Mouse (Mus musculus) adrenal gland, postnatal 10 days (tissue): ENCODE data around the gene Ftl1. TPM values are rescaled to one million over a fixed set of nuclear protein-coding genes. Genes with fewer than 3 reads are reported as not detected.

Experiments
- DNase-seq: peaks from one replicate; pipeline ENCODE4 v3.0.0; 2021; ENCODE audit warnings: mixed read lengths
- total RNA-seq, 2 experiments: library from RNA; stranded (reverse); gene quantifications; 2 replicates each; pipeline ENCODE4 v1.2.3; 2021

Gene Ftl1
- total RNA-seq, 2 experiments from 2014 or later, result 527 to 606 TPM

GRCm38 (mm10) chr7:45451344-45451982, 8.2 kb downstream of the Ftl1 start:
- peak; percentile 87 for DNase-seq

GRCm38 (mm10) chr7:45449974-45450373, 9.7 kb downstream of the Ftl1 start:
- no peak for DNase-seq

GRCm38 (mm10) chr7:45447325-45447990, 12.2 kb downstream of the Ftl1 start:
- peak; percentile 66 for DNase-seq

DNA sequence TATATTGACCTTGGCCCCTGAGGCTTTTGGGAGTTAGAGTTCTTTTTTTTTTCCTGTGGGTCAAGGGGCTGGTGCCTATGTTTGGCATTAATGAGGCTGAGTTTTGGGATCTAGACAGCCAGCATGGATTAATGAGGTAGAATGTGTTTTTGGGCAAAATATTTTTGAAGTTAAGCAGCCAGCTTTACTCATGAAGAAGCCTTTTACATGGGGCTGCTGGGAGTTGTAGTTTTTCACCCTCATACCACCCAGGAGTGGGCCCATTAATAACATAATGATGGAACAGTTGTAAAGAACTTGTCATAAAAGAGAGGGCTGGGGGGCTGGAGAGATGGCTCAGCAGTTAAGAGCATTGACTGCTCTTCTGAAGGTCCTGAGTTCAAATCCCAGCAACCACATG, 13.1 kb downstream of the Ftl1 start:
- no peak for DNase-seq

GRCm38 (mm10) chr7:45443526-45444420, 15.9 kb downstream of the Ftl1 start:
- DNase-seq, result no peak

DNA sequence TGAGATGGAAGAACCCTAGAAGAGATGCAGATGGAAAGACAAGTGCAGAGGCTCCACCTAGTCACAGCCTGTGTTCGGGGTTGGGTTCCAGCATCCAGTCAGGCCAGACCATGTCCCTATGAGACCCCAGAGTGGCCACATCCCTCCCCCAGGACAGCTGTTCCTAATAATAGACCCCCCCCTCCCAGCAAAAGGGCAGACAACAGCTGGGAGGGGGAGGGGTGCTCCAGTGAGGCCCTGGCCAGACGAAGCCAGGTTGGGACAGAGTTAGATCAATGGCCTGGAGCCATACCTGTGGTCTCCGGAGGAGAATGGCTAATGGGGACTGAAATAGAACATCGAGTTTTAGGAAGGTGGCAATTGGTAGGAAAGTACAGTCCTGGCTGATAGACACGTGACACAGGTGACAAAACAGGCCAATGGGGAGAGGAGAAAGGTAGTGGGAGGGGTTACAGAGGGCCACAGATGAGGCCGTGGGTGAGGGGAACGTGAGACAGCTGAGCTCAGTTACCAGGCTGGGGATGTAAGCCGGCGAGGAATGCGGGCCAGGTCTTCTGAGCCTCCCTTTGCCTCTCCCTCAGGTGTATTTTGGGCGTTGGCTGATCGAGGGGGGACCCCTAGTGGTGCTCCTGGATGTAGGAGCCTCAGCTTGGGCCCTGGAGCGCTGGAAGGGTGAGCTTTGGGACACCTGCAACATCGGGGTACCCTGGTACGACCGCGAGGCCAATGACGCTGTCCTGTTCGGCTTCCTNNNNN, 22.0 kb downstream of the Ftl1 start, which contains the start of gene Ruvbl2:
TSS of gene Ruvbl2 (minus strand) at position 576 of the 756 bp plus-strand sequence.
- DNase-seq, result no peak

DNA sequence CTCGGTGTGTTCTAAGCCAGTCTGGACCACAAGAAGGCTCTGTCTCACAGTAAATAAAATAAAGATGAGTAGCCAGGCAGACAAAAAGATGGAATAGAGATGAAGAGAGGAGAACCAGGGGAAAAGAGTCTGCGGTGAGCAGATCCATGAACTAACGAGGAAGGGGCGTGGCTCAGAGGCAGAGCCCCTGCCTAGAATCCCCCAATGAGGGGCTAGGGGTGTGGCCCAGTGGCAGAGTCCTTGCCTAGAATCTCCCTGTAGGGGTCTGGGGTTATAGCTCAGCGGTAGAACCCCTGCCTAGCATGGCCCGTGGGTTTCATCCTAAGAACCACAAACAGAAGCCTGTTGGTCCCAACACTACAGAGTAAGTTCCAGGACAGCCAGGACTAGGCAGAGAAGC, 22.6 kb downstream of the Ftl1 start:
- no peak for DNase-seq

GRCm38 (mm10) chr7:45436444-45436843, 23.2 kb downstream of the Ftl1 start:
- no peak for DNase-seq

- DNase-seq, result no peak
Observed at GRCm38 (mm10) chr7:45435038-45435437, 24.6 kb downstream of the Ftl1 start.

GRCm38 (mm10) chr7:45434203-45435015, 25.3 kb downstream of the Ftl1 start, which contains the start of gene Gys1:
Gys1 (plus strand) TSS chr7:45434844.
- peak; percentile 100 for DNase-seq

GRCm38 (mm10) chr7:45433835-45434202, 25.9 kb downstream of the Ftl1 start:
- no peak for DNase-seq

DNA sequence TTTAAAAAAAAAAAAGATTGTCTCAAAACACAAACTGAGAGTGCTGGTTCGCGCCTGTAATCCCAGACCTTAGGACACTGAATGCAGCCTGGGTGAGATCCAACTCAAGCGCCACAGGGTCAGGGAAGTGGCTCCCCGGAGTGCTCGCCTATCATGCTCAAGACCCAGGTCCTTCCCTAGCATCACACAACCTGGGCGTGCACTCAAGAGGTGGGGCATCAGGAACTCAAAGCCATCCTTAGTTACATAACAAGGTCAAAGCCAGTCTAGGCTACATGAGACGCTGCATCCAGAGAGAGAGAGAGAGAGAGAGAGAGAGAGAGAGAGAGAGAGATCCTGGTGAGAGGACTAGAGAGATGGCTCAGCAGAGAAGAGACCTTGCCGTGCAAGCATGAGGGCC, 33.1 kb downstream of the Ftl1 start:
- no peak for DNase-seq

- DNase-seq, result no peak
Observed at GRCm38 (mm10) chr7:45421194-45421593, 38.5 kb downstream of the Ftl1 start.

DNA sequence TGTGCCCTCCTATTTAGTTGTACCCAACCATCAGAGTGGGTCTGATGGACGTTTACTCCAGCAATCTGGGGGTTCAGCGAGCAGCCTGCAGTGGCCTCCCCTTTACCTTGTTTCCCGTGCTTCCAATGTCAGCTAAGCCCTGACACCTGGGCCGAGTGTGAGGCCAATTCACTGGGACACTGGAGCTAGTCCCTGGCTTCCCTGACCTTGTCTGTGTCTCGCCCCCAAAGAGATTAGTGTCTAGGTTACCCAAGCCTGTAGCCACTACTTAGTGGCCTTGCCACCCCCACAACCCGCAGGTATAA, 39.1 kb downstream of the Ftl1 start, which contains the start of gene Lhb:
TSS of gene Lhb (plus strand) at position 206 of the 305 bp plus-strand sequence.
- no peak for DNase-seq

GRCm38 (mm10) chr7:45419859-45420614, 39.6 kb downstream of the Ftl1 start:
- no peak for DNase-seq

DNA sequence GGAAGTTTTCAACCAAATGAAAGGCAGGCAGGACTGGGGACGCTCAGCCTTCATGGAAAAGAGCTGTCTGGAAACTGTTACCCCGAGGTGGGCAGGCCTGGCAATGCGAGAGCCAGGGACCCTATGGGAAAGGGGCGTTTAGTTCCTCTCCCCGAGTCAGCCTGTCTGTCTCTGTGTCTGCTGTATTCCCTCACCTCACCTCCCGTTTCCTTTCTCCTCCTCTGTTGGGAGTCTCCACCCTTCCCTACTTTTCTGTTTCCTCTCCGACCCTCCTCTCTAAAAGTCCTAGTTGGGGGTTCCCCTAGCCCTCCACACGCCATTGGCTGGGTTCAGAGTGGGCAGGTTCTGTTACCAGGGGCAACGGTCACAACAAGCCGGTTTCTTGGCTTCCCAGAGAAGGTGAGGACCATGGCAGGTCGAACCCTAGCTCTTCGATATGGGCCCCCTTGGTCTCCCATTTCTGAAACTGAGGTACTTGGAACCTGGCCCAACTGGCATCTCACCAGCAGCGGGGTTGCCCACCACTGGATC, 41.7 kb downstream of the Ftl1 start:
- no peak for DNase-seq

- DNase-seq, result no peak
Observed at GRCm38 (mm10) chr7:45415636-45416035, 44.0 kb downstream of the Ftl1 start.

DNA sequence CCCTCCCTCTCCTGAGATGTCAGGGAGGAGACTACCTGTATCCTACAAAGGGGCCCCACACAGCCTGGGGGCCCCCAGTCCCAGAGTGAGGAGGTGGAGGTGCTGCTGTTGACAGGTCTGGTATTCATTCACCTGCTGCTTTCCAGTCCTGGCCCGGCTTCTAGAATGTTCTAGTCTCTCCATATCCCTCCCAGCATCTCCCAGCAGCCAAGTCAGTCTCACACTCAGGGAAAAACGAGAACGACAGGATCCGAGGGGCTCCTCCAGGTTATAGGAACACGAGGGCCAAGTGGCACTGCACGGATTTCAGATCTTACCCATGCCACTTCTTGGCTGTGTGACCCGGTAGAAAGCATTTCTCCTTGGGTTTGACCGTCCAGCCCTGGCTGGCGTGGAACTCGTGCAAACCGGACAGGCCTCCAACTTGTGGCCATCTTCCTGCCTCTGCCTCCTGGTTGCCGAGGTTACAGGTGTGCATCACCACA, 44.9 kb downstream of the Ftl1 start:
- no peak for DNase-seq

DNA sequence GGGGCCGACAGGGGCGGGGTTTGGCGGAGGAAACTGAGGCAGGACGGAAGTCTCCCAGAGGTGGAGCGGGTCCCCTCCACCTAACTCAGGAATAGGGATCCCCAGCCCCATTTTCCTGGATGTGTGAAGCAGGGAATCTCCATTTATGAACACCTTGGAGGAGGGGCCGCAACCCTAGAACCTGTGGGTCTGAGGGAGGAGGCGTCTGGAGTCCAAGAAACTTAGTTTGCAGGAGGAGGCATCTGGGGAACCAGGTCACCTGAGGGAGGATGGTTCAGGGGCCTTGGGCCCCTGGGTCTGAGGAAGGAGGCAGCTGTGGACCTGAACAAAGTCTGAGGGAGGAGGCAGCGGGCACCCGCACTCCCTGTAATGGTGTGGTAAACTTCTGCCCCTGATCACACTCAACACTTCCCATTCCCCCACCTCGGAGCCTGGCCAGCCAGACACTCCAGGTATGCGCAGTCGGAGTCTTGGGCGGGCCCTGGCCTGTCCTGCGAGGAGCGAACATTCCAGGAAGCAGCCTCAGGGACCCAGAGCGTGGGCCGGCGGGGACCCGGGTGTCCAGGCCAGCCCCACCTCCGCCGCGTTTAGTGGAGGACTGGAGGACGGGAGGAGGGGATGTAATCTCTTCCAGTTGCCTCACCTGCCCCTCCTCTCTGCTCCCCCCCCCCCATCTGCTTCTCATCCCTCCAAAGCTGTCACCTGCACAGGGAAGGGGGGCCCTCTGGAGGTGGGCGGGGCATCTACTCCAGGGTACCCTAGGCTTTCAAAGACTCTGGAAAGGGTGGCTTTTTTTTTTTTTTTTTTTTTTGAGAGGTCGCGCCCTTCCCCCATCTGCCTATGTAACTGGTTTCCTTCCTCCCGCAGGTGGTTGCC, 45.6 kb downstream of the Ftl1 start:
- no peak for DNase-seq
